Mouse (Mus musculus): ENCODE measurements around the gene Sparc.

The Sparc gene

DNA sequence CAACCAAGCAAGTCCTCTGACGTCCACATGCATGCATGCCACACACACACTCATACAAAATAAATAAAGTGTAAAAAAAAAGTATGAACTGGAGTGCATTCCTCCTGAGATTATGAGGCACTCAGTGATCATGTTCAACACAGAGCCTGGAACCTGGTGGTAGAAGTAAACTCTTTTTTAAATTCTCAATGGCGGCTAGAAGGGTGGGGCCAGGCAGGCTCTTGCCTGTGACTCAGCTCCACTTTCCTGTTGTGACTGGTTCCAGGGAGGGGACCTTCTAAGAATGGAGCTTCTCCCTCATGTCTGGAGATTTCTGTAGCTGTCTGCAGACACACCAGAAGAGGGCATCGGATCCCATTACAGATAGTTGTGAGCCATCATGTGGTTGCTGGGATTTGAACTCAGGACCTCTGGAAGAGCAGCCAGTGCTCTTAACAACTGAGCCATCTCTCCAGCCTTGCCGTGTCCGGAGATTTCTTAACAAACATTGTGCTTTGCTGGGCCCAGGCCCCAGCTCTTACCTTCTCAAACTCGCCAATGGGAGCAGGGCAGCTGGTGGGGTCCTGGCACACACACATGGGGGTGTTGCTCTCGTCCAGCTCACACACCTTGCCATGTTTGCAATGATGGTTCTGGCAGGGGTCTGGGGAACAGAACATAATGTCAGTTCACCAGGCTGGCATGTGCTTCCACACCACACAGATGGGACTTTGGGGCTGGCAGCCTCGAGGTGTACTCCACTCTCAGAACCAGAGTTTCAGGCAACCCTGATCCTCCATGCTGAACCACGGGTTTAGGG, 18.1 kb downstream of the Sparc start:
- no peak for DNase-seq

DNA sequence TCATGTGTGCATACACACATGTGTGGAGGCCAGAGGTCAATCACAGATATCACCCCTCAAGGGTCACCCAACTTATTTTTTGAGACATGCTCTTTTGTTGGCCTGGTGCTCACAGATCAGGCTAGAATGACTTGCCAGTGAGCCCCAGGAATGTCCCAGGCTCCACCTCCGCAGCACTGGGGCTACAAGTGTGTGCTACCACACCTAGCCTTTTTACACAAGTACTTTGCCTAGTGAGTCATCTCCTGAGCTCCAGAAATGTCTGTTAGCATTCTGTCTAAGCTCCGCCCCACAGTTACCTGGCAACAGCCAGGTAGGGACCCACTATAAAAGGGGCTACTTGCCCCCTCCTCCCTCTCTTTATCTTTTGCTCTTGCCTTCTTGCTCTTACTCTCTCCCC, 22.1 kb downstream of the Sparc start:
- no peak for DNase-seq

DNA sequence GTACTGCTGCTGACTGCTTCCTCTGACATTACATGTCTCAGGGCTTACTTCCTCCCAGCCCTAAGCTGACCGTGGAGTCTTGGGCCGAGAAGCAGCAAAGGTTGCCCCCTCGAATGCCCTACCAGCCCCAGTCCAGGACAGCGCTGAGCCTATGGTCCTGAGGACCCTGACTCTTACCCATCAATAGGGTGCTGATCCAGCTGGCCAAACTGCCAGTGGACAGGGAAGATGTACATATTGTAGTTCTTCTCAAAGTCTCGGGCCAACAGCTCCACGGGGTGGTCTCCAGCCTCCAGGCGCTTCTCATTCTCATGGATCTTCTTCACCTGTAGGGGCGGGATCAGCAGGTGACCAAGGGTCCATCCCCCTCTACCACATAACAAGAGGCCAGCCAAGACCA, 24.6 kb downstream of the Sparc start:
- DNase-seq = no peak

DNA sequence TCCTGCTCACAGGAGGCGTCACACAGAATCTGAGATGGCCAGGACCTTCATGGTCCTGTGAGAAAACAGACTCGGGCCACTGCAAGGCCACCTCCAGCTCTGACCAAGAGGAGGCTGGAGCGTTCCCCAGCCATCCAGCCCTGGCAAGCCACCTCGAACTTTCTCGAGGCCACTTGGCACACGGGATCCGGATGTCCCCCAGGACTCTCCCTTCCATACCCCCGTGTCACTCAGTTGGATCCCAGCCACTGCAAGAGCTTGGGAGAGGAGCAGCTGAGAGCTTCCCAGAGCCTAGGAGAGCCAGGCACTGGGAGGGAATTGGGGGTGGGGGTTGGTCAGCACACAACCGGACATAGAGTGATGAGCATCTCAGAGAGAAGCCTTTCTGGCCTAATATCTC, 25.5 kb downstream of the Sparc start:
- DNase-seq = no peak

DNA sequence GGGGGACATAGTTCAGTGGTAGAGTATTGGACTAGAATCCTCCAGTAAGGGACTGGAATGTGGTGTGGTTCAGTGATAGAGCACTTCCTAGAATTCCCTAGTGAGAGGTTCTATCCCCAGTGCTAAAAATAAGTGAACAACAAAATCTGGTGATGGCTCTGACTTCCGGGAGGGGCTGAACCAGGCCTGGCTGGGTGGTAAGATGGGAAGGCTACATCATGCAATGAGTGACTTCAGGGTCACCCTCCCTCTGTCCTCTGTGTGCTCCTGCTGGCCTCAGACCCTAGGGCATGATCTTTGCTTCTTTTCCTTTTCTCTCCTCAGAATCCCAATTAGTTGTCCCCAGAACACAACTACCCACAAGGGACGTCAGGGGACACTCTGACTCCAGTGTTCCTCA, 25.9 kb downstream of the Sparc start:
- DNase-seq = no peak

DNA sequence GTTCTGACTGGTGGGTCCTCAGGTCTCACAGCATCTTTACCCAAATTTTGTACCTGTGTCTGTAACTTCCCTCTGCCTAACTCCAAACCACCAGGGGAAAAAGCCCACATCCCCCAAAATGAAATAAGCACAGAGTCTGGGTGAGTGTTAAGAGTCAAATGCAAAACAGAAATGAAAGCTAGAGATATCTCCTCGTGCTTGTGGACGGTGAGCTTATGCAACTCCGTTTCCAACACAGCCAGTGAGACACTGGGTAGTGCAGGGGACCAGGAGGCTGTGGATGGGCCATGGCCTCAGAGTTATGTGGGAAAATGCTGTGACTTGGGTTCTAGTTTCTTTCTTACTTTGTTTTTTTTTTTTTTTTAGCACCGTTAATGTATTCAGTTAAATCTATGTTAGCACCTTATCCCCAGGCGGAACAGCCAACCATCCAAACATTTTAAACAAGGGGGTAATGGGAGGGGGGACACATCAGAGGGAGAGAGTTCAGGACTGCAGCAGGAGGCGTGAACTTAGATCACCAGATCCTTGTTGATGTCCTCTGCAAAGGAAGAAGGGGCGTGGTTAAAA, 27.8 kb downstream of the Sparc start:
- no peak for DNase-seq

DNA sequence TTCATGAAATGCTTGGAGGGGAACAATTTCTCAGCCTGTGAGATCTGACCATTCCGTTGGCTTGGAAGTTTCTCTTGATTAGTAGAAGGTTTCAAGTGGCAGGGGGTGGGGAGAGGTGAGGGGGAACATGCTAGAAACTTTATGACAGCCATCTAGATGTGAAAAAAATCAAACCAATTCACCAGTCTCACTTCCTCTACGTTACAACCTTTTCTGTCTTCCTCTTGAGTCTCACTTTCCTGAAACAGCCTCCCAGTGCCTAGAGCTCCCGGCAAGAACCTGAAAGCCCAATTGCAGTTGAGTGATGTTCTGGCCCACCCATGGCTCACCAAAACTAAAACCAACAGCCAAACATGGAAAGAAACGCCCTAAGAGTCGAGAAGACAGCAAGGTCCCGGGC, 28.4 kb downstream of the Sparc start:
- DNase-seq = no peak

DNA sequence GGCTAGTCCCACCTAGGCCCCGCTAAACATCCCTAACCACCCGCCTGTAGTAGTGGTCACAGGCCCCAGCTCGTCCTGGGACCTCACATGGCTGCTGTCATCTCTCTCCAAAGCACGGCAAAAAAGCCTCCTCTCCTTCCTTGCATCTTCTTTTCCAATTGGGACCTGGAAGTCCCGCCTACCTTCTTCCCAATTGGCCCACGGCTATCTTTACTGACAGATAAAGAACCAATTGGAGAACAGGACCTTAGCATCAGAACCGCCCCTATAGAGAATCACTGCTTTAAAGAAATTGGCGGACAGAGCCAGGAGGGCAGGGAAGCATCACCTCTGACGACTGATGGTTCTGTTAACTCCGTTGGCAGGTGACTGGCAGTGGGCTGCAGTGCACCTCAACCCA, 30.5 kb downstream of the Sparc start:
- no peak for DNase-seq

DNA sequence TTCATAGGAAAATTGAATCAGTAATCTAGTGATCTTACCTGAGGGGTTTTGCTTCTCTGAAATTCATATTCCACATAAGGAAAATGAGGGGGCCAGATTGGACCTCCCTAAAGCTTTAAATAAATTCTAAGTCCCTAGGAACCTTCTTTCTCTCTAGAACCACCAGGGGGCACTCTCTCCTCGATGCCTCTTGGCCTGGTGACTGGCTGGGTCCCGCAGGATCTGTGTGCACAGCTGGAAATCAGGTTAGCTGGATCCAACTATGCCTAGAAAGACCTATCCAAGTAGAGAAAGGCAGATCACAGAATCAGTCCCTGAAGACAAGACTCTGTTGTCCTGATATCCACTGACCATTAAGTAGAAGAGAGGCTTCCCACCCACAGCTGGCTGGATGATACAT, 33.2 kb downstream of the Sparc start:
- no peak for DNase-seq

DNA sequence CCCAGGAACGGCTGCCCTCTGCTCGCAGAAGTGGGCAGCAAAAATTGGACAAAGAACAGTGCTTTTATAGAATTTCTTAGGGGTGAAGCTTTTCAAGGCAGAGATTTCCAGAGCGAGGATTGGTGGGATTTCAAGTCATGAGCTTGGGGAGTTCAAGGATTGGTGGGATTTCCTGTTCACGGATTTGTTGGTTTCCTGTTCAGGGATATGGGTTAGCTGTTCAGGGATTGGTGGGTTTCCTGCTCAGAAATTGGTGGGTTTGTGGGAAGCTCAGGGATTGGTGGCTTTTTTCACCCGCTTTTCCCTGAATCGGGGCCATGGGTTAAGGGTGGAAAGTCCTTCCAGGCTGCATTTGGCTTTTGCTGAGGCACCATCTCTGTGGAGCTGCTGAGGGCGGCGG, 35.4 kb downstream of the Sparc start:
- no peak for DNase-seq

DNA sequence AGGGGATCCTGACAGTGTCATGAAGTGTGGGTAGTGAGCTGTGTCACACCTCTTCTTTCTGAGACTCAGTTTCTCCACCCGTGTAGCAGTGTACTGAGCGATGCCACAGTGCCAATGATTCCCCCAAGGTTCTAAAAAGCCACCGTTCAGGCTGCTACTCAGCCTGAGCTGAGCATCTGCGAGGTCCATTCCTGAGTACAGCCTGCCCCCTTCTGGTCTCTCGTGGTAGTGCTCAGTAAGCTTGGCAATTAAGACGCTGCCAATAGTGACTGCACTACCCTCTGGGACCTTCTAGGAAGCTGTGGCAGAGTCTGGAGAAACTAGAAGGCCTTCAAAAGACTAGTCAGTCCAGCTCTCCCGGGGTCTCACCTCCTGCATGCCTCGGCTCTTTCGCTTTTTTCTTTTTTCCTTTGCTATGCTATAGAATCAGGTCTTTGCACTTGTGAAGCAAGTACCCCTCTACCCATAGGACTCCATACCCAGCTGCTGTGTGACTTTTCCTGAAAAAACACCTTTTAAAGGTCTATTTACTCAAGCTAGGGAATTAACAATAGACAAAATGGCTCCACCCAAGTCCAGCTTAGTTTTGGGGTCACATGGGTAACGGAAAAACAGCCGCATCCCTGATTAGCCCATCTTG, 36.4 kb downstream of the Sparc start:
- DNase-seq = peak; percentile 20 to 31

DNA sequence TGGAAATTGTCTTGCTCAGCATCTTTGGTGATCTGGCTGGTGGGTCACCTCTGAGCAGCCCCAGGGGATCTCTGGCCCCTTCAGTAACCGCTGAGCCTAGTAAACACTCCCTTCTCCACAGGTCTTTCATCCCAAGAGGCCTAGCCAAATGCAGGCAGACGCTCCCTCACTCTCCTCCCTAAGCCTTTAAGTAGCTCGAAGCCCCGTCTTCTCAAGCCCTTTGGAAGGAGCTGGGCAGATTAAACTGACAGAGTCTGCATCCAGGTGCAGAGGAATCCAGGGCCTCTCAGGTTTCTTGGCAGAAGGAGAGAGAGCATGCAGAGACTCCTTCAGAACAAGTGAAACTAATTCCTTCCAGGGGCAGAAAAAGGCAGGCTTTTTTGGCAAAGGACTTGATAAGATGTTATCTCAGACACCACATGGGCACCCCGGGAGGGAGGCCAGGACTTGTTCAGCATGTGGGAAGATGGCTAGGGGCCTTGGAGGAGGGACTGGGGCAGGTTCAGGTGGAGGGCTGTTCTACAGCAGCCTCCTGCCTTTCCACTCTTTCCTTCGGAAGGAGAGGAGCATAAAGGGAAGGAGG, 39.4 kb downstream of the Sparc start:
- no peak for DNase-seq

DNA sequence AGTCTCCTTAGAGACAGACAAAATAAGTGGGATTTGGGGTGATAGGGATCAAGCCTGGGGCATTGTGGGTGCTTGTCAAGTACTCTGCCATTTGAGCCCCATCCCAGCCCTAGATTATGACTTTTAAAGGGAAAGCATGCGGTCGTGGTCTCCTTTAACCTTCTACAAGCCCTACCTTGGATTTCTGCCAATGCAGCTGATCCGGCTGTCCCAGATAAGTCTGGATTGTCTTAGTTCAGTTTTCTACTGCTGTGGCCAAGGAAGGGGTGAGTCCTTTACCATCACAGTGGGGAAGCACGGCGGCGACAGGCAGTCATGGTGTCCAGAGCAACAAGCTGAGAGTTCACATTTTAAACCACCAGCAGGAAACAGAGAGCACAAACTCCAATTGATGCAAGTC, 42.1 kb downstream of the Sparc start:
- no peak for DNase-seq

DNA sequence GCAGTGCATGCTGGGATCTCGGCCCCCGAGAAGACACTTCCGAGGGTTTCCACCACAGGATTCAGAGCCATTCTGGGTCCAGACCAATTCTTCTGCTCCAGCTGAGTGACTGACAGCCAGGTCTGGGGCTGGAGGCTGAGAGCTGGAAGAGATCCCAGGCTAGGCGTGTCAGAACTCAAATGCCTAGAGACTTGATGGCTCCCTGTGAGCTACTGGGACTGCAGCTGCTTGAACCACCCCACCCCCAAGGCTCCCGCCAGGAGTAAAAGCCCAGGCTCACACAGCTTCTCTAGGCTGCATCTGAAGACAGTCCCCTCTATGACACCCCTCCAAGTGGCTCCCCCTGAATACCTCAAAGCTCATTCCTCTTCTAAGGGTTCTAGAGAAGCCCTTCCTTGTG, 44.6 kb downstream of the Sparc start:
- no peak for DNase-seq

DNA sequence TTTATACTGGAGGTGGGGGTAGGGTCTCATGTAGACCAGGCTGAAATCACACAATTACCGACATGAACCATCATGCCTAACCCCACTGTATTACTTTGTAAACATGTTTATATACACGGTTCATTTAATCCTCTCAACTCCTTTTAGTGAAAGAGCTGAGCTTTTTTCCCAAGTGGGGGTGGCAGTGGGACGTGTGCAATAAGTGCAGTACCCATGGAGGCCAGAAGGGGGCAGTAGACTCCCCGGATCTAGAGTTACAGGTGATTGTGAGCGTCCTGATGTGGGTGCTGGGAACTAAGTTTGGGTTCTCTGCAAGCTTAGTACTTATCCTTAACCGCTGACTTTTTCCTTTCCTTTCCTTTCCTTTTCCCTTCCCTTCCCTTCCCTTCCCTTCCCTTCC, 49.1 kb downstream of the Sparc start:
- DNase-seq = no peak

DNA sequence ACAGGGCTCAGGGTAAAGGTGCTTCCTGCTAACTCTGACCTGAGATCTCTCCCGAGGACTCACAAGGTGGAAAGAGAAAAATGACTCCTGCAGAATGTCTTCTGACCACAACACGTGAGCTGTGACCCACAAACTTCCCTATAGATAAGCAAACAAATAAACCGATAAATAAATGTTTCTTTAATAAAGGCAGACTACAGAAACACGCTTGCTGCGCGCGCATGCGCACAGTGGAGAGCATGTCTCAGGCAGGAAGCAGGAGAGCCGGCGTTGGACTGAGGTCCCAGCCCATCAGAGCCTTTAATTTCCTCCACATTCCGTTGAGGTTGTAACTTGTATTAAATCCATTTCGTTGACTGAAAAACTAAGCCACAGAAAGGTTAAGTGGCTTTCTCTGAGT, 49.6 kb downstream of the Sparc start:
- no peak for DNase-seq

DNA sequence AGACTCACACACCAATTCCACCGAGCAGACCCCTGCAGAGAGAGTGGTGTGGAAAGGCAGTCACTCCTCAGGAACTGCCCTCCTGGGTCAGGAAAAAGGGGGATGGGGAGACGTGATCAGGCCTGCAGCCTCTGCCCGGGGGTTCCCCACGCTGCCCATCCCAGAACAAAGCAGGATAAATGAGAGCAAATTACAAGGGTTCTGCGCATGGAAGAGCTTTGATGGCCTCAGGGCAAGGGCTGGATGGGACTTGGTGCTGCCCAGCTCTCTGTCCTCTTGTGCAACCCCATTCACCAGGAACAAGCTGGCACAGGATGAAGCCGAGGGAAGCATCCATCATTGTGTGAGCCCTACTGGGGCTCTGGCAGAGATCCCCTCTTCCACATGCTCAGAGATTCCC, 51.0 kb downstream of the Sparc start:
- no peak for DNase-seq

DNA sequence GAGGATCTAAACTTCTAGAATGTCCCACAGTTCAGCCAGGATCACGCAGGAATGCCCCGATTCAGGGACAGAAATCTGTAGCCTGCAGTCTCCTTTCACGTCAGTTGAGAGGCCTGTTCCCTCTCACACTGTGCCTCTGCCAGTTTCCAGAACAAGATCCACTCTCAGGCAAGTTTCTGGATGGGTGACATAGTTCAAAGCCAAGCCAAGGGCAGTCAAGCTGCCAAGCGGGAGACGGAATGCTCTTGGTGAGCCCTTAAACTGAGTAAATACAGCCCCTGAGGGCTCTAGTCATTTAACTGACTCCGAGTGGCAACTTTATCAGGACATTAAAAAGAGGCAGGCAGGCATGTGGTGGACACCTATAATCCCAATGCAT, 53.9 kb downstream of the Sparc start:
- no peak for DNase-seq

DNA sequence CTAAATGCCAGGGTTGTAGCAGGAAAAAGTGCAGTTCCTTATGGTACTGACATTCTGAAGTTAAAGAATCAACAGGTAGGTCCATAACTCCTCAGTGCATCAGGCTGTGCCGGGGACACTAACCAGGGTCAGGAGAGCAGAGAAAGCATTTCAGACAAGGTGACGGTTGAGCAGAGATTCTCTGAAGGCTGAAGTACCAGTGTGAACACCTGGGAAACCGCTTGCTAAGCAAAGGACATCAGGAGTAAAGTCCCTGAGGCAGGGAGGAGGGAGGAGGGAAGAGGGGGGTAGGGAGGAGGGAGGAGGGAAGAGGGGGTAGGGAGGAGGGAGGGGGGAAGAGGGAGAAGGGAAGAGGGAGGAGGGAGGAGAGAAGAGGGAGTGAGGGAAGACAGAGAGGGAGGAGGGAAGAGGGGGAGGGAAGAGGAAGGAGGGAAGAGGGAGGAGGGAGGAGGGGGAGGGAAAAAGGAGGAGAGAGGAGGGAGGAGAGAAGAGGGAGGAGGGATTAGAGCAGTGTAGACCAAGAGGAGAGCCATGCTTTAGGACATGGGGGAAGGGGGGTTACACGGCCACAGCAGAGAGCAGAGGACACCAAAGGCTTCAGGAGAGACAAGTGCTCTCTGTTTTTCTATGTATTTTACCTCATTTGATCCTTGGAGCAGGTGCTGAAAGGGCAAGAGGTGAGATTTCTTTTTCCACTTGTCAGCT, 54.4 kb downstream of the Sparc start:
- no peak for DNase-seq

DNA sequence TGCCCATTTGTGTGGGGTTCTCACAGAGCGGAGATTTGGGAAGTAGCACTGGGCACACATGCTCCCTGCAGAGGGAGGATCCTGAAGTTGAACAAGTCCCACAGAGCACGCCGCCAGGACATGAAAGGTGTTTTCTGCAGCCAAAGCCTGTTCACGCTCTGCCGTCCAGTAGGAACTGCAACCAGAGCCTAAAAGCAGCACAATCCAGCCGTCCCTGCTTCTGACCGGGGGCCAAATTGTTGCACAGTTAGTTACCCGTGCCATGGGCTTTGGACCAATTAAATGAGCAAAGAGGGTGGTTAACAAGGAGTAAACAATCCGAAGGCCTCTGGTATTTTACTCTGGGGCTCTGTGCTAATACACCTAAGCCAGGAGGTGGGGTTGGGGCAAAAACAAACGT, 55.2 kb downstream of the Sparc start:
- DNase-seq = no peak

DNA sequence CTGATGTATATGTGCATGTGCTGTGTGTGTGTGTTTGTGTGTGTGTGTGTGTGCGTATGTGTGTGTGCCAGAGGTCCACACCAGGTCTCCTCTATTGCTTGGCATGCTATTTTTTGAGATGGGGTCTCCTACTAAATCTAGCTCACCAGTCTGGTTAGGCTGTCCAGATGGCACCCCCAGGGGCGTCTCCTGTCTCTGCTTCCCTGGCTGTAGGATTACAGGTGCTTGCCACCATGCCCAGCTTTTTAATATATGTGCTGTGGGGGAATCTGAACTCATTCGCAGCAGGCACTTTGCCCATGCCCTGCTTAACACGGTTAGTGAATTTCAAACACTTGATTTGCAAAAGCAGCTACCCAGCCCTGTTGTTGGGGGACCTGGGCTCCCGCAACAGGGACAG, 57.1 kb downstream of the Sparc start:
- no peak for DNase-seq

DNA sequence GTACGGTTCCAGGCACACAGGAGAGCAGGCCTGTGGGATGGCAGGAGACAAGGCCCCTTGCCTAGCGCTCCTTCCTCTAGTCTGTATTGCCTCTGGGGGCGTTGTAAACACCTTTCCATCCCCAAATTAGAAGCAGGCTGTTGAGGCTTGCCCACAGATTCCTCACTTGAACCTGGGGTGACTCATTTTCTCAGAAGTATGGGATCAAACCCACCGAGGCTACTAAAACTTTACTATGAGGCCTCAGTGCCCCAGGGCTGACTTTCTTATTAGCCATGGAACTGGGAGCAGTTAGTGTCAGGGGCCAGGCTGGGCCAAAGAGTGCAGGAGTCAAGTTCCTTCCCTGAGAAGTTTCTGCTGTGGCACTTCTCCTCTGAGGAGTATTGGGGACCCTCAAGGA, 57.7 kb downstream of the Sparc start:
- DNase-seq = no peak

DNA sequence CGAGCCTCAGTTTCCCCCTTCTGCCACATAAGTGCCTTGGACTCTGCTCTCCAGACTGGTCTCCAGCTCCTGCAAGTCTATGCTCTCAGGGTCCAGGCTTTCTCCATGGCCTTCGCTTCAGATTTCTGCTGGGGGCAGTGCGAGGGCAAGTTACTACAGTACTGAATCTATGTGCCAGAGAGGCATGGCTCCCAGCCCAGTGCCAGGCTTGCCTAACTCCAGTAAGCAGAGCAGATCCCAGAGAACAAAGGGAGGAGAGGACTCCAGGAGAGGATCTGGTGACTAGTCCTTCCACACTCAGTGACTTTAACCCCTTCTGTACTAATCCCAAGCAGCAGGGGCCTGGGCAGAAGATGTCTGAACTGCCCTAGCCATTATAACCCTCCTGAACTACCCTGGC, 58.3 kb downstream of the Sparc start:
- DNase-seq = no peak

All from thymus, adult 18-20 months (tissue).